Comparison of ENCODE assay signal across 8 mouse cellular contexts in genomic region chr11:95310648-95311424, GRCm38 (mm10). TPM values are rescaled to one million over a fixed set of nuclear protein-coding genes. Genes with fewer than 3 reads are reported as not detected.
DNase-seq lines count a peak whose midpoint lies in the region; ATAC-seq and TF ChIP-seq lines count a peak whose summit lies in the region.

No protein-coding gene starts in this region.

- ATAC-seq in heart, embryonic 12.5 days (ENCODE audit: insufficient number of reproducible peaks, low FRiP score), result no peak
- ATAC-seq in forebrain, postnatal 0 days, result no peak
- no peak for ATAC-seq in limb, embryonic 12.5 days (ENCODE audit: insufficient number of reproducible peaks, insufficient read depth, low FRiP score, low TSS enrichment, low read depth)
- peak; percentile 1; the same call in 1 of the 2 replicates for ATAC-seq in midbrain, embryonic 11.5 days (ENCODE audit: low FRiP score)

- peak overlapping the region; percentile 70 for H3K9ac ChIP-seq in heart, embryonic 12.5 days
- H3K9ac ChIP-seq in forebrain, postnatal 0 days, result peak overlapping the region; percentile 61
- H3K9ac ChIP-seq in limb, embryonic 12.5 days (replicated peaks), result peak overlapping the region; percentile 63
- peak overlapping the region; percentile 66 for H3K9ac ChIP-seq in midbrain, embryonic 11.5 days (ENCODE audit: low read length)

- H3K36me3 ChIP-seq in heart, embryonic 12.5 days, result peaks cover 7% of the 10 kb centered on the region
- H3K36me3 ChIP-seq in forebrain, postnatal 0 days (ENCODE audit: insufficient read depth), result no peaks in the 10 kb centered on the region
- H3K36me3 ChIP-seq in limb, embryonic 12.5 days, result peaks cover 7% of the 10 kb centered on the region
- H3K36me3 ChIP-seq in midbrain, embryonic 11.5 days (ENCODE audit: control insufficient read depth, insufficient read depth, low read length), result no peaks in the 10 kb centered on the region; the same call in 1 of the 2 replicates

- WGBS in heart, embryonic 12.5 days, result 5% methylated on average over 17 of the region's 17 CpGs
- WGBS in forebrain, postnatal 0 days, result 4% methylated on average over 17 of the region's 17 CpGs
- WGBS in limb, embryonic 12.5 days, result 6% methylated on average over 17 of the region's 17 CpGs
- 7% methylated on average over 17 of the region's 17 CpGs for WGBS in midbrain, embryonic 11.5 days

- peaks cover 20% of the 10 kb centered on the region for H3K4me1 ChIP-seq in heart, embryonic 12.5 days (replicated peaks)
- H3K4me1 ChIP-seq in forebrain, postnatal 0 days (ENCODE audit: insufficient read depth), result peaks cover 16% of the 10 kb centered on the region; the same call in 1 of the 2 replicates
- H3K4me1 ChIP-seq in limb, embryonic 12.5 days (replicated peaks), result peaks cover 18% of the 10 kb centered on the region
- peaks cover 13% of the 10 kb centered on the region for H3K4me1 ChIP-seq in midbrain, embryonic 11.5 days (ENCODE audit: control insufficient read depth, insufficient read depth, low read length)

- no peak for DNase-seq in heart, adult 8-10 months (ENCODE audit: low spot score)
- DNase-seq in adipocyte (ENCODE audit: low spot score), result peak; percentile 73
- DNase-seq in forebrain, postnatal 0 days, result no peak
- no peak for DNase-seq in midbrain, embryonic 11.5 days (ENCODE audit: low spot score, missing footprints)
- DNase-seq in testis, postnatal 14 days (ENCODE audit: low spot score), result peak; percentile 37
- no peak for DNase-seq in gastrocnemius, adult 18-20 months (ENCODE audit: low spot score)

- no peaks in the 10 kb centered on the region for H3K27me3 ChIP-seq in heart, embryonic 12.5 days (replicated peaks)
- no peaks in the 10 kb centered on the region for H3K27me3 ChIP-seq in forebrain, postnatal 0 days (ENCODE audit: insufficient read depth, low read length)
- no peaks in the 10 kb centered on the region for H3K27me3 ChIP-seq in limb, embryonic 12.5 days
- no peaks in the 10 kb centered on the region for H3K27me3 ChIP-seq in midbrain, embryonic 11.5 days (ENCODE audit: control insufficient read depth, insufficient read depth, low read length)

- TF ChIP-seq CTCF in forebrain, postnatal 0 days (IDR thresholded peaks at IDR 0.05; ENCODE audit: low read depth), result no peak

- peak overlapping the region; percentile 73 for H3K4me2 ChIP-seq in heart, embryonic 12.5 days
- H3K4me2 ChIP-seq in forebrain, postnatal 0 days (ENCODE audit: low read depth), result peak overlapping the region; percentile 74
- H3K4me2 ChIP-seq in limb, embryonic 12.5 days, result peak overlapping the region; percentile 64
- H3K4me2 ChIP-seq in midbrain, embryonic 11.5 days, result peak overlapping the region; percentile 63

- no peaks in the 10 kb centered on the region for H3K9me3 ChIP-seq in heart, embryonic 12.5 days (replicated peaks)
- no peaks in the 10 kb centered on the region for H3K9me3 ChIP-seq in forebrain, postnatal 0 days (ENCODE audit: low read length)
- no peaks in the 10 kb centered on the region for H3K9me3 ChIP-seq in limb, embryonic 12.5 days
- H3K9me3 ChIP-seq in midbrain, embryonic 11.5 days (ENCODE audit: control insufficient read depth, low read length), result no peaks in the 10 kb centered on the region

- peak overlapping the region; percentile 68 for H3K27ac ChIP-seq in heart, embryonic 12.5 days (ENCODE audit: poor library complexity, severe bottlenecking)
- peak overlapping the region; percentile 76 for H3K27ac ChIP-seq in forebrain, postnatal 0 days (ENCODE audit: low read depth, low read length)
- peak overlapping the region; percentile 72 for H3K27ac ChIP-seq in limb, embryonic 12.5 days
- H3K27ac ChIP-seq in midbrain, embryonic 11.5 days (ENCODE audit: low read depth, low read length), result no peak overlapping the region

- H3K4me3 ChIP-seq in heart, embryonic 12.5 days, result peak overlapping the region; percentile 88
- H3K4me3 ChIP-seq in forebrain, postnatal 0 days (ENCODE audit: low read depth, low read length), result peak overlapping the region; percentile 100
- H3K4me3 ChIP-seq in limb, embryonic 12.5 days (replicated peaks), result peak overlapping the region; percentile 85
- H3K4me3 ChIP-seq in midbrain, embryonic 11.5 days (ENCODE audit: low read depth, low read length), result peak overlapping the region; percentile 87

RNA-seq across cellular contexts. Expression of gene Kat7, which starts 0.8 kb away (rescaled TPM):
- polyA plus RNA-seq in heart, embryonic 12.5 days (2016; fragmentation: Nextera tagmentation; extraction: Ambion mirVana), result 56.0 and 58.3 TPM in 2 replicates
- total RNA-seq in heart, adult 8-10 months (2022), result 10 to 100 TPM; 27.2 to 37.8 (median 32.3) TPM
- 69.0 and 78.2 TPM in 2 replicates for total RNA-seq in forebrain, postnatal 0 days (2014; rRNA removed)
- polyA plus RNA-seq in forebrain, postnatal 0 days (2015; fragmentation: Nextera tagmentation; extraction: Ambion mirVana), result 62.5 and 72.8 TPM in 2 replicates
- polyA plus RNA-seq in limb, embryonic 12.5 days (2016; fragmentation: Nextera tagmentation; extraction: Ambion mirVana), result 77.7 and 79.4 TPM in 2 replicates
- polyA plus RNA-seq in midbrain, embryonic 11.5 days (2014; fragmentation: Nextera tagmentation; extraction: Ambion mirVana), result 75.8 and 80.9 TPM in 2 replicates
- 10 to 100 TPM; 19.7 to 23.9 TPM for total RNA-seq in gastrocnemius, adult 18-20 months (2021)

RNA-seq across cellular contexts. Expression of gene Fam117a, which starts 26.0 kb away (rescaled TPM):
- 12.9 and 13.9 TPM in 2 replicates for polyA plus RNA-seq in heart, embryonic 12.5 days (2016; fragmentation: Nextera tagmentation; extraction: Ambion mirVana)
- 1 to 10 TPM; 5.1 to 6.6 (median 6.0) TPM for total RNA-seq in heart, adult 8-10 months (2022)
- 5.5 TPM in 2 replicates for total RNA-seq in forebrain, postnatal 0 days (2014; rRNA removed)
- 1.0 and 1.8 TPM in 2 replicates for polyA plus RNA-seq in forebrain, postnatal 0 days (2015; fragmentation: Nextera tagmentation; extraction: Ambion mirVana)
- polyA plus RNA-seq in limb, embryonic 12.5 days (2016; fragmentation: Nextera tagmentation; extraction: Ambion mirVana), result 19.2 and 20.9 TPM in 2 replicates
- polyA plus RNA-seq in midbrain, embryonic 11.5 days (2014; fragmentation: Nextera tagmentation; extraction: Ambion mirVana), result 7.5 and 7.6 TPM in 2 replicates
- 1 to 10 TPM; 1.6 to 2.6 TPM for total RNA-seq in gastrocnemius, adult 18-20 months (2021)

RNA-seq across cellular contexts. Expression of gene Tac4, which starts 49.5 kb away (rescaled TPM):
- not detected in 2 replicates for polyA plus RNA-seq in heart, embryonic 12.5 days (2016; fragmentation: Nextera tagmentation; extraction: Ambion mirVana)
- not detected for total RNA-seq in heart, adult 8-10 months (2022)
- total RNA-seq in forebrain, postnatal 0 days (2014; rRNA removed), result not detected in 2 replicates
- not detected in 2 replicates for polyA plus RNA-seq in forebrain, postnatal 0 days (2015; fragmentation: Nextera tagmentation; extraction: Ambion mirVana)
- polyA plus RNA-seq in limb, embryonic 12.5 days (2016; fragmentation: Nextera tagmentation; extraction: Ambion mirVana), result not detected in 2 replicates
- not detected in 2 replicates for polyA plus RNA-seq in midbrain, embryonic 11.5 days (2014; fragmentation: Nextera tagmentation; extraction: Ambion mirVana)
- total RNA-seq in gastrocnemius, adult 18-20 months (2021), result not detected

Comparison
In these comparisons a context has a peak if more than half of its experiments do, and no peak if none do; other contexts are left out.
1. DNase-seq: peak in adipocyte (single experiment) and testis, postnatal 14 days (single experiment); none in heart, adult 8-10 months (single experiment), forebrain, postnatal 0 days (single experiment), midbrain, embryonic 11.5 days (single experiment) and gastrocnemius, adult 18-20 months (single experiment).
2. Peak in every context shown above with its lines, with median percentiles within 50 percentile points of each other: H3K4me2 ChIP-seq, H3K4me3 ChIP-seq and H3K9ac ChIP-seq.